Mouse (Mus musculus) embryonic facial prominence, embryonic 11.5 days (tissue): ENCODE results near the gene Psma6. TPM values are rescaled to one million over a fixed set of nuclear protein-coding genes. Genes with fewer than 3 reads are reported as not detected.
A peak's percentile ranks its signal among the peaks of the same experiment; 100 is the strongest.

Experiments
- ATAC-seq: fragments of 200-750 bp; cut with Nextera tagmentation; replicated peaks from 2 replicates; pipeline ENCODE4 v1.8.0; 2017; ENCODE audit warnings: low read depth; ENCODE audit not compliant: insufficient number of reproducible peaks, low FRiP score, low TSS enrichment
- DNase-seq: peaks from one replicate; pipeline ENCODE4 v3.0.0-alpha.2; 2015; ENCODE audit warnings: low spot score
- H3K27ac ChIP-seq: fragments of 300-500 bp; sonication (generic); replicated peaks from 2 replicates; pipeline ENCODE4 v1.5.1; 2014; ENCODE audit warnings: mild to moderate bottlenecking, low read depth, low read length, control low read depth
- H3K27me3 ChIP-seq: fragments of 300-500 bp; sonication (generic); 2 replicates; pipeline ENCODE4 v1.6.1; 2014; ENCODE audit warnings: mild to moderate bottlenecking, low read length, moderate library complexity, mixed read lengths; ENCODE audit not compliant: control insufficient read depth, insufficient read depth
- H3K36me3 ChIP-seq: fragments of 300-500 bp; sonication (generic); replicated peaks from 2 replicates; pipeline ENCODE4 v1.6.1; 2014; ENCODE audit warnings: low read depth, mild to moderate bottlenecking, low read length, moderate library complexity, mixed read lengths; ENCODE audit not compliant: control insufficient read depth, insufficient read depth
- H3K4me1 ChIP-seq: fragments of 300-500 bp; sonication (generic); 2 replicates; pipeline ENCODE4 v1.6.1; 2014; ENCODE audit warnings: low read length, mixed read lengths; ENCODE audit not compliant: control insufficient read depth, insufficient read depth
- H3K4me2 ChIP-seq: fragments of 300-500 bp; sonication (generic); 2 replicates; pipeline ENCODE4 v1.6.1; 2014; ENCODE audit warnings: low read depth, mild to moderate bottlenecking, control low read depth, low read length, moderate library complexity
- H3K4me3 ChIP-seq: fragments of 300-500 bp; sonication (generic); 2 replicates; pipeline ENCODE4 v1.5.1; 2014; ENCODE audit warnings: low read depth, low read length, control low read depth
- H3K9ac ChIP-seq: fragments of 300-500 bp; sonication (generic); replicated peaks from 2 replicates; pipeline ENCODE4 v1.6.1; 2014; ENCODE audit warnings: mild to moderate bottlenecking, control low read depth, low read length
- H3K9me3 ChIP-seq: fragments of 300-500 bp; sonication (generic); replicated peaks from 2 replicates; pipeline ENCODE4 v1.6.1; 2016; ENCODE audit warnings: mild to moderate bottlenecking, low read length, inconsistent platforms, mixed read lengths; ENCODE audit not compliant: control insufficient read depth
- WGBS: fragments of 180-500 bp; shearing (Covaris S2); extraction: QIAGEN DNeasy Blood & Tissue Kit; methylation state at CpG from one replicate; pipeline ENCODE4 v1.1.7; 2014; 5-methylcytosine and 5-hydroxymethylcytosine counted together
- polyA plus RNA-seq: library from polyadenylated mRNA; unstranded; fragments of >200 nt; fragmentation: Nextera tagmentation; extraction: Ambion mirVana; gene quantifications from 2 replicates; pipeline ENCODE4 v1.2.1, GENCODE M21; 2014

The Psma6 gene
- polyA plus RNA-seq, 1 experiment from 2014 or later, result 533 TPM

DNA sequence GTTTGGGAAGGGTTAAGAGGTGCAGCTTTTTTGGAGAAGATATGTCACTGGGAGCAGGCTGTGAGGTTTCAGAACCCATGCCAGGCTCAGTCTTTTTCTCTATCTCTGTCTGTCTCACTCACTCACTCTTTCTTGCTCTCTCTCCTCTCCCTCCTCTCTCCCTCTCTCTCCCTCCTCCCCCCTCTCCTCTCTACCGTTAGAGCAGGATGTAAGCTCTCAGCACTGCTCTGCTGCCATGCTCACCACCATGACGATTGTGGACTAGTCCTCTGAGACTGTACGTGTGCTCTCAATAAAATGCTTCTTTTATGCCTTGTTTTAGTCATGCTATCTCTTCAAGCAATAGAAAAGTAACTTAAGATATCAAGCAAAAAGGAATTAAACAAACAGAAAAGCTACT, 38.0 kb downstream of the Psma6 start:
- Histone ChIP-seq H3K27ac (no peak overlapping the region), H3K4me3 (no peak overlapping the region), H3K9ac (peak overlapping the region; percentile 13; the same call in 1 of the 2 replicates), H3K27me3 (no peaks in the 10 kb centered on the region), H3K36me3 (peaks cover 4% of the 10 kb centered on the region; the same call in 1 of the 2 replicates), H3K4me1 (no peaks in the 10 kb centered on the region), H3K9me3 (no peaks in the 10 kb centered on the region), H3K4me2 (no peak overlapping the region)
- ATAC-seq (no peak), DNase-seq (no peak)
- WGBS, result 38% methylated on average over 3 of the region's 3 CpGs

- no peak for ATAC-seq
- WGBS, result 88% methylated on average over 7 of the region's 7 CpGs
- Histone ChIP-seq H3K27ac (no peak overlapping the region), H3K27me3 (no peaks in the 10 kb centered on the region), H3K4me2 (no peak overlapping the region), H3K36me3 (no peaks in the 10 kb centered on the region), H3K9me3 (no peaks in the 10 kb centered on the region), H3K9ac (no peak overlapping the region), H3K4me1 (no peaks in the 10 kb centered on the region), H3K4me3 (no peak overlapping the region)
- no peak for DNase-seq
These were observed 42.3 kb downstream of the Psma6 start for GRCm38 (mm10) chr12:55426300-55426699.

DNA sequence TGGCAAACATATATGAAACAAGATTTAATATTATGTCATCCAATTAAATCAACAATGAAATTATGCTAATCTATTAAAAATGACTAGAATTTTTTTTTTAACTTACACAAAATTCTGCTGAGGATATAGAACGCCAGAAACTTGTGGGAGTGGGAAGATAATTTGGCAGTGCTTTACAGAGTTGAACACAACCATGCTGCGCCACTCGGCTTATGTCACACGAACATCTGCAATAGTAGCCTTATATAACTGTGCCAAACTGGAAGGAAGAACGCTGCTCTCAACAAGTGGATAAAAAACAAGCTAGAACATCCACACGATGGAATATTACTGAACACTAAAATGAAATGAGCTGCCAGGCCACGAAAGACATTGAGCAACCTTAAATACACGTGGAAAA, 45.2 kb downstream of the Psma6 start:
- DNase-seq, result no peak
- Histone ChIP-seq H3K4me1 (no peaks in the 10 kb centered on the region), H3K9ac (no peak overlapping the region), H3K27ac (no peak overlapping the region), H3K9me3 (no peaks in the 10 kb centered on the region), H3K4me2 (no peak overlapping the region), H3K27me3 (no peaks in the 10 kb centered on the region), H3K4me3 (no peak overlapping the region), H3K36me3 (no peaks in the 10 kb centered on the region)
- WGBS, result 89% methylated on average over 8 of the region's 8 CpGs
- no peak for ATAC-seq

- Histone ChIP-seq H3K36me3 (no peaks in the 10 kb centered on the region), H3K9ac (no peak overlapping the region), H3K27me3 (no peaks in the 10 kb centered on the region), H3K4me2 (no peak overlapping the region), H3K4me1 (no peaks in the 10 kb centered on the region), H3K4me3 (no peak overlapping the region), H3K9me3 (no peaks in the 10 kb centered on the region), H3K27ac (no peak overlapping the region)
- no peak for DNase-seq
- 89% methylated on average over 4 of the region's 4 CpGs for WGBS
- ATAC-seq, result no peak
These were observed 45.9 kb downstream of the Psma6 start for GRCm38 (mm10) chr12:55429956-55430355.

DNA sequence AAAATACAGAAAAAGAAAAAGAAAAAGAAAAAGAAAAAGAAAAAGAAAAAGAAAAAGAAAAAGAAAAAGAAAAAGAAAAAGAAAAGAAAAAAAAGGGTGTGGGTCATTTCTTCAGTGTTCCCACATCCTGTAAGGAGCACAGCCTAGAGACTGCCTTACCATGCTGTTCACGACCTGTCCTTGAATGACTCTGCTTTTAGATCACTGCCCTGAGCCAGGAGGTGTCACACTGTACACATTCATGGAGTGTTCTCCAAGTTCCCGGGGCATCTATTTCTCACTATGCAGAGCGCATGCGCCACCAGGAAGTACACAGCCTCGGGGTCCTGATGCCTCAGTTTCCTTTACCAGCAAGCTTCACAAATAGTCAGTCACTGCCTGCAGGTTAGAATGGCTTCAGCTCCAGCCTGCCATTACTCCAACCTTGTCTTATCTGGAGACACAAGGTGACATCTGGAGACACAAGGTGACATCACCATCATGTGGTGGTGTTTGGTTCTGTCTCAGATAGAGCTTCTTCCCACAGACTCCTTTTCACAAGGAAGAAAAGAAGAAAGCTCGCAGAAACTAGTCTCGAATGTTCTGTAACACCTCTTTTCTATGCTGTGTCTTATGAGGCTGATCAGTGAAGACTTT, 48.4 kb downstream of the Psma6 start:
- H3K4me1 ChIP-seq, result no peaks in the 10 kb centered on the region
- WGBS, result 85% methylated on average over 7 of the region's 7 CpGs
- no peak overlapping the region for H3K27ac ChIP-seq
- no peak overlapping the region for H3K9ac ChIP-seq
- DNase-seq (no peak), ATAC-seq (no peak)
- H3K27me3 ChIP-seq, result no peaks in the 10 kb centered on the region
- H3K36me3 ChIP-seq, result no peaks in the 10 kb centered on the region
- H3K4me2 ChIP-seq, result no peak overlapping the region
- no peak overlapping the region for H3K4me3 ChIP-seq
- H3K9me3 ChIP-seq, result no peaks in the 10 kb centered on the region

DNA sequence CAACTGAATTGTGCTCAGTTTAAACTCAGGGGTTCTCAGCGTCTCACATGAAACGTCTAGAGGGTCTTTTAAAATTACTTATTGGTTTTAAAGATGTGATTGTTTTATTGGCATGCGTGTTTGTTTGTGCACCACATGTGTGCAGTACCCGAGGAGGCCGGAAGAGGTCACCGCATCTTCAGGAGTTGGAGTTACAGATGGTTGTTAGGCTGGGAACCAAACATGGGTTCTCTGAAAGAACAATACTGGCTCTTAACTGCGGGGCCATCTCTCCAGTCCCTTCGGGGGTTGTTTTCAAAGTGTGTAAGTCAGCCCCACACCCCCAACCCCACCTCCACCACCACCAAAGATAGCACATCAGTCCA, 48.9 kb downstream of the Psma6 start:
- H3K9me3 ChIP-seq, result no peaks in the 10 kb centered on the region
- no peaks in the 10 kb centered on the region for H3K36me3 ChIP-seq
- DNase-seq, result no peak
- ATAC-seq, result no peak
- H3K27ac ChIP-seq, result no peak overlapping the region
- WGBS, result 92% methylated on average over 8 of the region's 8 CpGs
- H3K4me2 ChIP-seq, result no peak overlapping the region
- no peak overlapping the region for H3K9ac ChIP-seq
- H3K27me3 ChIP-seq, result no peaks in the 10 kb centered on the region
- H3K4me3 ChIP-seq, result no peak overlapping the region
- no peaks in the 10 kb centered on the region for H3K4me1 ChIP-seq

- no peaks in the 10 kb centered on the region for H3K9me3 ChIP-seq
- no peaks in the 10 kb centered on the region for H3K27me3 ChIP-seq
- no peak for ATAC-seq
- H3K4me1 ChIP-seq, result peaks cover 5% of the 10 kb centered on the region
- peak; percentile 56 for DNase-seq
- H3K36me3 ChIP-seq, result no peaks in the 10 kb centered on the region
- no peak overlapping the region for H3K27ac ChIP-seq
- 33% methylated on average over 8 of the region's 8 CpGs for WGBS
- H3K4me3 ChIP-seq, result no peak overlapping the region
- H3K9ac ChIP-seq, result no peak overlapping the region
- H3K4me2 ChIP-seq, result no peak overlapping the region
These were observed 49.9 kb downstream of the Psma6 start for GRCm38 (mm10) chr12:55433802-55434435.

- WGBS, result 78% methylated on average over 1 of the region's 1 CpGs
- H3K9me3 ChIP-seq, result no peaks in the 10 kb centered on the region
- H3K36me3 ChIP-seq, result no peaks in the 10 kb centered on the region
- H3K27ac ChIP-seq, result no peak overlapping the region
- H3K4me3 ChIP-seq, result no peak overlapping the region
- DNase-seq (no peak), ATAC-seq (no peak)
- H3K4me1 ChIP-seq, result peaks cover 9% of the 10 kb centered on the region
- no peak overlapping the region for H3K9ac ChIP-seq
- H3K27me3 ChIP-seq, result no peaks in the 10 kb centered on the region
- no peak overlapping the region for H3K4me2 ChIP-seq
These were observed 51.1 kb downstream of the Psma6 start for GRCm38 (mm10) chr12:55435080-55435479.
